Mouse (Mus musculus): ENCODE results near the gene Gpr39.

GRCm38 (mm10) chr1:125839746-125840392, 163.1 kb downstream of the Gpr39 start:
- no peak for TF ChIP-seq CTCF (IDR thresholded peaks at IDR 0.05; ENCODE audit: control insufficient read depth, insufficient read depth, insufficient read length)
- no peak for TF ChIP-seq MAX (IDR thresholded peaks at IDR 0.05)
- no peak for TF ChIP-seq USF1 (IDR thresholded peaks at IDR 0.05; ENCODE audit: low read depth)
- TF ChIP-seq MYOD1 (IDR thresholded peaks at IDR 0.05; ENCODE audit: control insufficient read depth, insufficient read length, low read depth) = no peak
- no peak for TF ChIP-seq CEBPB (IDR thresholded peaks at IDR 0.05; ENCODE audit: low read depth)
- no peak for TF ChIP-seq MYOG (IDR thresholded peaks at IDR 0.05; ENCODE audit: control insufficient read depth, extremely low read depth, insufficient read length)
